Mouse (Mus musculus): Measurements from ENCODE around the gene Rapgef5. TPM values are rescaled to one million over a fixed set of nuclear protein-coding genes. Genes with fewer than 3 reads are reported as not detected.
A peak's percentile ranks its signal among the peaks of the same experiment; 100 is the strongest.

Gene Rapgef5
- total RNA-seq, 2 experiments from 2014 or later, result 47.8 to 48.9 TPM

- no peak for DNase-seq
- intact Hi-C loops (cut with DNase I), result no loop called here
Observed at GRCm38 (mm10) chr12:117527889-117528288, 11.6 kb downstream of the Rapgef5 start.

GRCm38 (mm10) chr12:117528509-117529145 lies 12.3 kb downstream of the Rapgef5 start:
- intact Hi-C loops (cut with DNase I), result no loop called here
- DNase-seq, result no peak

- DNase-seq, result no peak
- intact Hi-C loops (cut with DNase I), result loop anchor here (5.0 kb wide), 1 partner anchor 104 kb away; no protein-coding TSS in a partner anchor
Observed at GRCm38 (mm10) chr12:117531106-117531505, 14.8 kb downstream of the Rapgef5 start.

- intact Hi-C loops (cut with DNase I), result loop anchor here (2.0 to 5.0 kb wide), 2 partner anchors 77 to 106 kb away; no protein-coding TSS in a partner anchor
- DNase-seq, result peak; percentile 60 to 77
Observed at GRCm38 (mm10) chr12:117533176-117534086, 17.2 kb downstream of the Rapgef5 start.

GRCm38 (mm10) chr12:117534087-117534751 lies 17.9 kb downstream of the Rapgef5 start:
- intact Hi-C loops (cut with DNase I), result loop anchor here (5.0 kb wide), 1 partner anchor 107 kb away; no protein-coding TSS in a partner anchor
- DNase-seq, result peak; percentile 45 to 49

- peak; percentile 31 to 54 for DNase-seq
- intact Hi-C loops (cut with DNase I), result loop anchor here (5.0 kb wide), 1 partner anchor 42 kb away; no protein-coding TSS in a partner anchor
Observed at GRCm38 (mm10) chr12:117540352-117540751, 24.1 kb downstream of the Rapgef5 start.

- intact Hi-C loops (cut with DNase I), result no loop called here
Observed at GRCm38 (mm10) chr12:117545277-117545676, 29.0 kb downstream of the Rapgef5 start.

GRCm38 (mm10) chr12:117553353-117553752 lies 37.1 kb downstream of the Rapgef5 start:
- intact Hi-C loops (cut with DNase I), result no loop called here
- DNase-seq, result no peak

More at GRCm38 (mm10) chr12:117545277-117545676, 29.0 kb downstream of the Rapgef5 start:
- no peak for DNase-seq

GRCm38 (mm10) chr12:117554612-117555063 lies 38.4 kb downstream of the Rapgef5 start:
- no peak for DNase-seq
- intact Hi-C loops (cut with DNase I), result no loop called here

GRCm38 (mm10) chr12:117560450-117560849 lies 44.2 kb downstream of the Rapgef5 start:
- peak; percentile 12 to 32 for DNase-seq
- intact Hi-C loops (cut with DNase I), result no loop called here

GRCm38 (mm10) chr12:117561411-117562059 lies 45.3 kb downstream of the Rapgef5 start:
- intact Hi-C loops (cut with DNase I), result no loop called here
- no peak for DNase-seq

- intact Hi-C loops (cut with DNase I), result no loop called here
- no peak for DNase-seq
Observed at GRCm38 (mm10) chr12:117562085-117562484, 45.8 kb downstream of the Rapgef5 start.

GRCm38 (mm10) chr12:117563859-117564258 lies 47.6 kb downstream of the Rapgef5 start:
- DNase-seq, result no peak
- intact Hi-C loops (cut with DNase I), result no loop called here

GRCm38 (mm10) chr12:117566298-117566697 lies 50.0 kb downstream of the Rapgef5 start:
- no peak for DNase-seq
- intact Hi-C loops (cut with DNase I), result no loop called here

GRCm38 (mm10) chr12:117569671-117570070 lies 53.4 kb downstream of the Rapgef5 start:
- DNase-seq, result no peak
- intact Hi-C loops (cut with DNase I), result no loop called here

- DNase-seq, result no peak
- intact Hi-C loops (cut with DNase I), result loop anchor here (2.0 to 5.0 kb wide), 2 partner anchors 42 to 157 kb away; no protein-coding TSS in a partner anchor
Observed at GRCm38 (mm10) chr12:117584256-117584655, 68.0 kb downstream of the Rapgef5 start.

GRCm38 (mm10) chr12:117585390-117585789 lies 69.1 kb downstream of the Rapgef5 start:
- intact Hi-C loops (cut with DNase I), result loop anchor here (2.0 kb wide), 1 partner anchor 159 kb away; no protein-coding TSS in a partner anchor
- DNase-seq, result no peak

GRCm38 (mm10) chr12:117586124-117586523 lies 69.8 kb downstream of the Rapgef5 start:
- intact Hi-C loops (cut with DNase I), result loop anchor here (1.0 kb wide), 1 partner anchor 178 kb away; no protein-coding TSS in a partner anchor
- DNase-seq, result peak; percentile 81 to 82

- intact Hi-C loops (cut with DNase I), result no loop called here
Observed at GRCm38 (mm10) chr12:117589186-117589585, 72.9 kb downstream of the Rapgef5 start.

GRCm38 (mm10) chr12:117592019-117592418 lies 75.7 kb downstream of the Rapgef5 start:
- intact Hi-C loops (cut with DNase I), result loop anchor here (5.0 kb wide), 1 partner anchor 40 kb away; no protein-coding TSS in a partner anchor
- no peak for DNase-seq

More at GRCm38 (mm10) chr12:117589186-117589585, 72.9 kb downstream of the Rapgef5 start:
- DNase-seq, result no peak
